Mouse (Mus musculus): ENCODE measurements around the gene Ctsl.

Gene Ctsl

DNA sequence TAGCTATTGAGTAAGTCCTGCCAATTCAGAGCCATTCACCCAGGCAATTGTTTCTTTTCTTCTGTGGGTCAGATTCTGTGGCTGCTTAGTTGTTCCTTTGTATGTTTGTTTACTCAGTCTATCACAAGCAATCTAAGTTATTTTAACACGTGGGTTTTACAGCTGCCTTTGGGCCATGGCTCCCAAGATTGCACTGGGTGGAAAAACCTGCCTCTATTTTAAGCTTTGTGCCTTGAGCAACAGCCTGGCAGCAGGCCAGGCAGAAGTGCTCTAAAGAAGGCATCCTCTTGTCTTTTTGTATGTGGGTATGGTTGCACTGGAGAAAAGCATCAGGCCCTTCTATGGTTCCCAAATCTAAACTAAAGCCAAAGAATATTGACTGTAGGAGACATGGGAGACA lies 3.0 kb upstream of the Ctsl start:
- DNase-seq (ENCODE audit: low spot score): peak; percentile 7

- DNase-seq (ENCODE audit: low spot score): peak; percentile 21
Observed at GRCm38 (mm10) chr13:64369805-64370172, 901 bp downstream of the Ctsl start.

DNA sequence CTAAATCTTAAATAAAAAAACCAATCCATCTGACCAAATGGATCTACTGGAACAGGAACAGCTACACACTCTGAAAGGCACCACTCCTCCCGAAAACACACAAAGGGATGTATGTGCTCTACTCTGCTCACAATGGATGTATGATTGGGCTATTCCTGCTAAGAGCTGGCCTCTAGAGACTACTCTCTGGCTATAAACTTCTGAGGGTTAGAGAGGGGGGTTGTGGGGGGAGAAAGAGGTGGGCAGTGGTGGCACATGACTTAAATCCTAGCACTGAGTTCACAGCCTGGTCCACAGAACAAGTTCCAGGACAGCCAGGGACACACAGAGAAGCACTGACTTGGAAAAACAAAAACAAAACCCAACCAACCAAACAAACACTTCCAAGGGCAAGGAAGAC lies 2.1 kb downstream of the Ctsl start:
- DNase-seq (ENCODE audit: low spot score): no peak

DNA sequence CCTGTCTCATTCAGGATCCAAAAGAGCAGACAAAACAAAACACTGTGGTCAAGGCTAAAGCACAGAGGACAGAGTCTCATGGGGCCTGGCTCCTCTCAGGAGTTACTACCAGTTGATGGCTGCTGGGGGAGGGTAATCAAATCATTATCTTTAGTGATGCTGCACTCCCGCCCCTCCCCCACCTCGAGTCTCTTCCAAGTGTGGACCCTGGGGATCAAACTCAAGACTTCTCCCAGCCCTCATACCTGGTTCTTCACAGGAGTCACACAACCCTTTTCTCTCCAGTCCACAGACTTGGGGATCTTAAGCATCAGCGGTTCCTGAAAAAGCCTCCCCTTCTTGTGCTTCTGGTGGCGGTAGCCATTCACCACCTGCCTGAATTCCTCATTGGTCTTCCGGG lies 3.1 kb downstream of the Ctsl start:
- no peak for DNase-seq (ENCODE audit: low spot score)

DNA sequence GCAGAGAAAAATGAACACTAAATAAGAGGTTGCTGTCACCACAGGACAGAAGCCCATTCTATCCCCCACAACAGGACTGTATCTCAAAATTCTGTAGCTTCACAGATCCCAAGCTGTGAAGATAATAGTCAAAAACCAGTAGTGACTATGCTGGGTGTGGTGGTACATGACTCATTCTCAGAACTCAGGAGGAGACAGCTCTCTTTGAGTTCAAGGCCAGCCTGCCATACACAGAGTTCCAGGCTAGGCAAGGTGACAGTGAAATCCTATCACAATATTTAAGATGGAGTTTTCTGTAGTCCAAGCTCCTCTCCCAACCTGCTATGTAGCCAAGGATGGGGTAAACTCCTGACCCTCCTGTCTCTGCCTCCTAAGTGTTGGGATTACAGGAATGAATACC lies 5.4 kb downstream of the Ctsl start:
- DNase-seq (ENCODE audit: low spot score): no peak

DNA sequence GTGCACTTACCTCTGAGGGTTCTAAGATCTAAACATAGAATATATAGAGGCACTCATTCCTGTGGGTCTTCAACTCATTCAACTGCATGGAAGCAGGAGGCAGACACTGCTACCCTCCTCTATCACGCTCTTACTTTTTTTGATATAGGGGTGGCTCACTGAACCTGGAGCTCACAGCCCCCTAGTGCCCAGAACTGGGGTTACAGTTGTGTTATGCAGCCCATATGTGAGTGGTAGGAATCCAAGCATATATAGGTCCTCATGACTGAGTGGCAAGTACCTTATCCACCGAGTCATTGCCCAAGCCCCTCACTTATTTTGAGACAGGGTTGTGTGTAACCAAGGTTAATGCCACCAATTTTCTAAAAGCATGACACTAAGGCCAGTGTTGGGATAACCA lies 6.4 kb downstream of the Ctsl start:
- DNase-seq (ENCODE audit: low spot score): no peak

GRCm38 (mm10) chr13:64362139-64362538 lies 8.6 kb downstream of the Ctsl start:
- DNase-seq (ENCODE audit: low spot score): no peak

DNA sequence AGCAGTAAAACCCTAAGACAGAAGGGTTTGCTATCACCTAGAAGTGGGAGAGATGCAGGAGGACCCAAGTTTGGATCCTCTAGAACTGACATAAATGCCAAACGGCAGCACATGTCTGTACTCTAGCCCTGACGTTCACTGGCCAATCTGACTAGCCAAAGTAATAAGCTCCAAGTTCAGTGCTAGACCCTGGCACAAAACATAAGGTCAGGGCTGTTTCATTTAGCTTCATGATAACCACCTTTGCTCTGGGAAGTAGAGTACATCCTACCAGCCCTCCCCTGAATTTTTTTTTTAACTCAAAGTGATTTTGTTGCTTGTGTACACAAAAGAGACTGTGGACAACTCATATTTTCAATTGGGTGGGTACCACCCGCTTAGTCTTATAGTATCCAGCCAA lies 9.7 kb downstream of the Ctsl start:
- no peak for DNase-seq (ENCODE audit: low spot score)

DNA sequence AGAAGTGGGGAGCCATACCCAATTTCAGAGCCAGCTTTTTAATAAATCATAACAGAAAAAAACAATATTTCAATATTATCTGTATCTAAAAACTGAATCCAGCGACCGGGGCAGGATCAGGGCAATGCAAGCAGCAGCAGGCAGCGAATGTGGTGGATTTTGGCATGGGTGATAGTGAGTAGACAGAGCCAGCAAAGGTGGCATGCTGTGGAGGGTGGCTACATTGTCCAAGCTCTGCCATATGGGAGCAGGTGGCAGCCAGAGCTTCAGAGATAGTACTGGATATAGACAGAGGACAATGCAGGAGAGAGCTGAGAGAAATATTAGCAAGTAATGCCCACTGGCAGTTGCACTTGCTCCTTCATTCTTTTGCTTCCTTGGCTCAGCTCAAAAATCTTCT lies 11.0 kb downstream of the Ctsl start:
- DNase-seq (ENCODE audit: low spot score): no peak

- no peak for DNase-seq (ENCODE audit: low spot score)
Observed at GRCm38 (mm10) chr13:64358476-64358875, 12.2 kb downstream of the Ctsl start.

GRCm38 (mm10) chr13:64357389-64357788 lies 13.3 kb downstream of the Ctsl start:
- no peak for DNase-seq (ENCODE audit: low spot score)

GRCm38 (mm10) chr13:64349474-64349873 lies 21.2 kb downstream of the Ctsl start:
- DNase-seq (ENCODE audit: low spot score): no peak

- peak; percentile 23 for DNase-seq (ENCODE audit: low spot score)
Observed at GRCm38 (mm10) chr13:64344082-64344501, 26.6 kb downstream of the Ctsl start.

DNA sequence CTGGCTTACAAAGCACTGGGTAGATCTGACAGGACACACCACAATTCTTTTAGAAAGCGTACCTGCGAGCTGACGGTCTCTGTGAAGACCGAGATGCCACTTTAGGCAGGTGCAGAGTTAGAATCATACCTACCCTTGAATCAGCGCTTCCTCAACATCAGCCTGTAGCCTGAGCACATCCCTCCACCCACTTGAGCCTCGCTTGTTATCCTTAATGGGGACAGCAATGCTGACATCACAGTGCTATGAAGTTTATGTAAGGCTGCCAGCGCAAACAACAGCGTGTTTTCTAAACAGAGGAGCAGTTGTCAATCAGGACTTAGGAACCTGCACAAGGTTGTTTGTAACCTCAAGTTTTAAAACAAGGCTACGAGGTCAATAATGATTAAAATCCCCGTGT lies 27.1 kb downstream of the Ctsl start:
- no peak for DNase-seq (ENCODE audit: low spot score)

- DNase-seq (ENCODE audit: low spot score): no peak
Observed at GRCm38 (mm10) chr13:64335546-64336132, 35.1 kb downstream of the Ctsl start.

DNA sequence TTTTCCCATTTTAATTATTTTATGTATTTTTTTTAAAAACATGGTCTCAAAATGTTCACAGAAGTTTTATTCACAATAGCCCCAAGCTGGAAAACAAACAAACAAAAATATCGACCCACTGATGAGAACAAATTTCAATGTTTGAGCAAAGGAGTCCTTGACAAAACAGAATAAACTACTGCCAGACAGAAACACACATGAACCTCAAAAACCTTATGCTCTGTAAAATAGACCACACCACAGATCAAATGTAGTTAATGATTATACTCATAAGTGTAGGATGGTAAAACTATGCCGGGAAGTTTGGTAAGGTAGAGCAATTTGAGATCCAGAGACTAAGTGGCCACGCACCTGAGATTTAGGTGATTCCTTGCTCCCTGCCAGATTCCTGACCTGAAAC lies 37.6 kb downstream of the Ctsl start:
- DNase-seq (ENCODE audit: low spot score): no peak

DNA sequence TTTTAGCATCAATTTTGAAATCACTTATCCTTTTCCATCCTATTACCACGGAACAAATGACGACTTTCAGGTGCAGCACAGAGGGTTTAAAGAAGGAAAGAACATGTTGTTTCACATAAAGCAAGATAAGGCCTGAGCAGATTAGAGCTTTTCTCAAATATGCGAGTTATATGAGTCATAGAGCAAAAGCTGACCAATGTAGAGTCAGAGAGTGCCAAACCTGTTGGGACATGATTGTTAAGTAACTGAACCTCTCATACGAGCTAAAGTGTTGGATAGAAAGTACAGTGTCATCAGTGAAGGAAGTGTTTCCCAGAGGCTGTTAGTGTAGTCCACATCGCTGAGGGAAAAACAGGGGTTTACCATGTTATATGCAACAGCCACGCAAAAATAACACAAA lies 38.4 kb downstream of the Ctsl start:
- no peak for DNase-seq (ENCODE audit: low spot score)

- DNase-seq (ENCODE audit: low spot score): no peak
Observed at GRCm38 (mm10) chr13:64322561-64323281, 48.0 kb downstream of the Ctsl start.

GRCm38 (mm10) chr13:64320334-64320733 lies 50.4 kb downstream of the Ctsl start:
- peak; percentile 10 for DNase-seq (ENCODE audit: low spot score)

GRCm38 (mm10) chr13:64319782-64320181 lies 50.9 kb downstream of the Ctsl start:
- DNase-seq (ENCODE audit: low spot score): no peak

- DNase-seq (ENCODE audit: low spot score): no peak
Observed at GRCm38 (mm10) chr13:64318355-64318754, 52.3 kb downstream of the Ctsl start.

- peak; percentile 66 for DNase-seq (ENCODE audit: low spot score)
Observed at GRCm38 (mm10) chr13:64315483-64316050, 55.1 kb downstream of the Ctsl start.

GRCm38 (mm10) chr13:64314041-64314440 lies 56.6 kb downstream of the Ctsl start:
- no peak for DNase-seq (ENCODE audit: low spot score)

DNA sequence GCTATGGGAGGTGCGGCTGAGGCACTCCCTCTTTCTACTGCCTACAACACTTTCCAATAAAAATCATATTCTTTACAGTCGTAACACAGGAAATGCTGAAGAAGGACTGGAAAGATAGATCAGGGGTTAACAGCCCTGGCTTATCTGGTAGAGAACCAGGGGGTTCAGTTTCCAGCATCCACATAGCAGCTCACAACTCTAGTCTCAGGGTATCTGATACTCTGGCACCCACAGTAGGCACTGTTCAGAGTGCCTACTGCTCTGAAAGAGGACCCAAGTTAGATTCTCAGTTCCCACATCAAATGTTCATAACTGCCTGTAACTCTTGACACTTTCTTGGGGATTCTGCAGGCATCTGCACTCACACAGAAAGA lies 57.8 kb downstream of the Ctsl start:
- no peak for DNase-seq (ENCODE audit: low spot score)

Data from lung, postnatal 25 days (tissue).